Mouse (Mus musculus) liver, postnatal 0 days (tissue): ENCODE measurements around the gene Pex11a.

ENCODE experiments used
- CTCF ChIP-seq: sonication (generic); IDR thresholded peaks from 2 replicates; pipeline ENCODE4 v1.5.1; 2016; ENCODE audit warnings: antibody characterized with exemption, low read depth
- EP300 ChIP-seq: IDR thresholded peaks from 2 replicates; pipeline ENCODE4 v1.6.1; 2016; ENCODE audit warnings: antibody characterized with exemption, low read depth, mild to moderate bottlenecking

DNA sequence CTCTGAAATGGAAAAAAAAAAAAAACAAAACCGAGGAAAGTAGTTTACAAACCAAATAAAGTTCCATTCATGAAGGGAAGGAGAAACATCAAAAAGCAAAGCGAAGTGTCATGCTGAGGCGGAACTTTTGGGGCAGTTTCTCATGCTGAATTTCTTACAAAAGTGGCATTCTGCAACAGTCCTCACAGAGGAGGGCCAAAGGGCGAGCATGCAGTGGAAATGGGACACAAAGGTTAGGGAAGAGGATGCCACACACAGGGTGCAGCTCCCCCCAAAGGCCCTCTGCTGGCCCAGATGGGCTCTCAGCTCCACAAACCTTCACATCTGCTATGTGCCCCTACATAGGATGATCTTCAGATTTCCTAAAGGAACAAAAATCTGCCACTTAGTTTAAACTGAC is 2.7 kb downstream of the Pex11a start:
- TF ChIP-seq CTCF, result no peak
- no peak for TF ChIP-seq EP300
